Mouse (Mus musculus): Measurements from ENCODE around the gene Atg5.

GRCm38 (mm10) chr10:44390286-44390685, 122.1 kb downstream of the Atg5 start:
- TF ChIP-seq EP300 (IDR thresholded peaks at IDR 0.05; ENCODE audit: insufficient read depth, low read depth, low read length): no peak; the same call in 1 of the 2 replicates
- no peak for TF ChIP-seq CTCF (IDR thresholded peaks at IDR 0.05; ENCODE audit: low read depth, low read length)
- TF ChIP-seq POLR2A (IDR thresholded peaks at IDR 0.05; ENCODE audit: insufficient read depth, low read length): no peak

Measured in ES-Bruce4 (cell line).